Mouse (Mus musculus): Measurements from ENCODE around the gene Rnf38. TPM values are rescaled to one million over a fixed set of nuclear protein-coding genes. Genes with fewer than 3 reads are reported as not detected.

The Rnf38 gene
- polyA plus RNA-seq, 1 experiment from 2014 or later: 13.6 TPM

DNA sequence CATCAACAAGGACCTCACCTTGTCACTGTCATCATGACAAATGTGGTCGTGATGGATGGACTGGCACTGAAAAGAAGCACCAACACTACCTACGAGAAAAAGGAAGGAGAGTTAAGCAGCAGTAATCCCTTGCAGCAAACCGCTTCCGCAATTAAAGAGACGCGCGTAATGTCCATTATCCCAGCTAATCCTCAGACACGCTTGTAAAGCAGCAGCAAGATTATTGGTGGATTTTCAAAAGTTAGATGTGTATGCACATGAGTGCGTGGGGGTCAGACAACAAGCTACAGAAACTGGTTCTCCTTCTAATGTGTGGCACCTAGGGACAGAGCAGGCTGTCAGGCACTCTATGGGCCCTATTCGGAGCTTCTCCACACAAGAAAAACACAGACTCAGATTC is 46.2 kb downstream of the Rnf38 start:
- no peak overlapping the region for H3K4me2 ChIP-seq (ENCODE audit: low read length)
- no peak overlapping the region for H3K27ac ChIP-seq
- no peaks in the 10 kb centered on the region for H3K4me1 ChIP-seq (replicated peaks; ENCODE audit: insufficient read depth, low read length)
- WGBS: 84% methylated on average over 10 of the region's 10 CpGs
- no peak for DNase-seq (ENCODE audit: low spot score)
- no peak for TF ChIP-seq CTCF (IDR thresholded peaks at IDR 0.05; ENCODE audit: low read depth)
- H3K9me3 ChIP-seq (replicated peaks; ENCODE audit: low read length): no peaks in the 10 kb centered on the region
- no peak for ATAC-seq (replicated peaks; ENCODE audit: low FRiP score, low read depth)
- H3K4me3 ChIP-seq (replicated peaks; ENCODE audit: low read depth, low read length): no peak overlapping the region
- no peaks in the 10 kb centered on the region for H3K36me3 ChIP-seq (ENCODE audit: insufficient read depth, low read length)
- H3K27me3 ChIP-seq (ENCODE audit: insufficient read depth, low read length): no peaks in the 10 kb centered on the region
- no peak overlapping the region for H3K9ac ChIP-seq (ENCODE audit: low read depth, low read length)

DNA sequence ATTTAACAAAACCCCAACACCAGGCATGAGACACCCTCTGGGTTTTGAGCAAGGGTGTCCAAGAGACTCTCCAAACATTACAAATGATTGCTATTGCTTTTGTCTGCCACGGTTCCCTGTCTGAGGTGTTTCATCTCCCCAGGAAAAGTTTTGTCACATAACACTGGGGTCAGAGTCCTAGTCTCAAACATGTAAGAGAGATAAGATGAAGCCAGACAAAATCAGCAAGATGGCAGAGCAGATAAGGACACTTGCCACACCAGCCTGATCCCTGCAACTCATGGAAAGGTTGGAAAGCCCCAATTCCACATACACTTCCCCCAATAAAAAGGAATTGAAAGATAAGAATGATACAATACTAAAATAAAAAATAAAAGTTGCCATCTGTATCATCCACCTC is 49.7 kb downstream of the Rnf38 start:
- Histone ChIP-seq H3K4me3 (replicated peaks; ENCODE audit: low read depth, low read length) (no peak overlapping the region), H3K27ac (no peak overlapping the region), H3K4me2 (ENCODE audit: low read length) (no peak overlapping the region), H3K36me3 (ENCODE audit: insufficient read depth, low read length) (no peaks in the 10 kb centered on the region), H3K9ac (ENCODE audit: low read depth, low read length) (no peak overlapping the region), H3K27me3 (ENCODE audit: insufficient read depth, low read length) (no peaks in the 10 kb centered on the region), H3K9me3 (replicated peaks; ENCODE audit: low read length) (no peaks in the 10 kb centered on the region), H3K4me1 (replicated peaks; ENCODE audit: insufficient read depth, low read length) (no peaks in the 10 kb centered on the region)
- ATAC-seq (replicated peaks; ENCODE audit: low FRiP score, low read depth): no peak
- DNase-seq (ENCODE audit: low spot score): no peak
- no peak for TF ChIP-seq CTCF (IDR thresholded peaks at IDR 0.05; ENCODE audit: low read depth)
- 58% methylated on average over 1 of the region's 1 CpGs for WGBS

DNA sequence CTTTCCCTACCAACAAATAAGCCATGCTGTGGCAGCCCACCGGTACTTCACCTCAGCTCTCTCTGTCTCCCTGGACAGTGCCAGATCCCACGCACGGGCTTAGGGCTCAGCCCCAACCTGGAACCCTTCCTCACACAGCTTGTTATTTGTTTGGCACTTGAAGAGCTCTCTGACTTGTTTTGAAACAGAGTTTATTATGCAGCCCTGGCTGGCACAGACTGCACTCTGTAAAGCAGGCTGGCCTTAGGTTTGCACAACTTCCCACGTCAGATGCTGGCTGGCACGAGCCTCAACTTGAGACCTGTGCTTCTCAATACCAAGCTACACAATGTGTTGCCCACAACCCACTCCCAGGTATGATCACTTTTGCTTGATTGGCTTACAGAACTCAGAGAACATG is 53.8 kb downstream of the Rnf38 start:
- Histone ChIP-seq H3K27me3 (ENCODE audit: insufficient read depth, low read length) (no peaks in the 10 kb centered on the region), H3K27ac (no peak overlapping the region), H3K9ac (ENCODE audit: low read depth, low read length) (no peak overlapping the region), H3K4me2 (ENCODE audit: low read length) (no peak overlapping the region), H3K4me3 (replicated peaks; ENCODE audit: low read depth, low read length) (no peak overlapping the region), H3K9me3 (replicated peaks; ENCODE audit: low read length) (no peaks in the 10 kb centered on the region), H3K4me1 (replicated peaks; ENCODE audit: insufficient read depth, low read length) (no peaks in the 10 kb centered on the region), H3K36me3 (ENCODE audit: insufficient read depth, low read length) (no peaks in the 10 kb centered on the region)
- no peak for DNase-seq (ENCODE audit: low spot score)
- WGBS: 83% methylated on average over 5 of the region's 5 CpGs
- no peak for TF ChIP-seq CTCF (IDR thresholded peaks at IDR 0.05; ENCODE audit: low read depth)
- no peak for ATAC-seq (replicated peaks; ENCODE audit: low FRiP score, low read depth)

DNA sequence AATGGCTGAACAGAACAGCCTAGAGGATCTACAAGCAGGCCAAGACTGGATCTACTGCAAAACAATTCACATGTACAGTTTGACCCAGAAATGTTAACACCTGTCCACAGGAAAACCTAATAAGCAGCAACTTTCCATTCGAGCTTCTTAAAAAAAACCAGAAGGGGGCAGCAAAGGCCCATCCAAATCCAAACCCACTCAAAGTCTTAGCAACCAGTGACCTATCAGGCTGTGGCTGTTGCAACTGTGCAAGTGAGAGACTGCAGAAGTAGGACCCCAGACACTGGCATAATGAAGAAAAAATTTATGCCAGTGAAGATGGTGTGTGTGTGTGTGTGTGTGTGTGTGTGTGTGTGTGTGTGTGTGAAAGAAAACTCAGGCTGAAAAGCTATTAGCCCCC is 60.4 kb downstream of the Rnf38 start:
- H3K27ac ChIP-seq: no peak overlapping the region
- H3K9me3 ChIP-seq (replicated peaks; ENCODE audit: low read length): no peaks in the 10 kb centered on the region
- H3K4me3 ChIP-seq (replicated peaks; ENCODE audit: low read depth, low read length): no peak overlapping the region
- ATAC-seq (replicated peaks; ENCODE audit: low FRiP score, low read depth) (no peak), DNase-seq (ENCODE audit: low spot score) (peak; percentile 86)
- H3K36me3 ChIP-seq (ENCODE audit: insufficient read depth, low read length): no peaks in the 10 kb centered on the region
- H3K9ac ChIP-seq (ENCODE audit: low read depth, low read length): no peak overlapping the region
- H3K4me1 ChIP-seq (replicated peaks; ENCODE audit: insufficient read depth, low read length): no peaks in the 10 kb centered on the region
- 0% methylated on average over 1 of the region's 1 CpGs for WGBS
- H3K27me3 ChIP-seq (ENCODE audit: insufficient read depth, low read length): no peaks in the 10 kb centered on the region
- peak; percentile 80 for TF ChIP-seq CTCF (IDR thresholded peaks at IDR 0.05; ENCODE audit: low read depth)
- H3K4me2 ChIP-seq (ENCODE audit: low read length): no peak overlapping the region

DNA sequence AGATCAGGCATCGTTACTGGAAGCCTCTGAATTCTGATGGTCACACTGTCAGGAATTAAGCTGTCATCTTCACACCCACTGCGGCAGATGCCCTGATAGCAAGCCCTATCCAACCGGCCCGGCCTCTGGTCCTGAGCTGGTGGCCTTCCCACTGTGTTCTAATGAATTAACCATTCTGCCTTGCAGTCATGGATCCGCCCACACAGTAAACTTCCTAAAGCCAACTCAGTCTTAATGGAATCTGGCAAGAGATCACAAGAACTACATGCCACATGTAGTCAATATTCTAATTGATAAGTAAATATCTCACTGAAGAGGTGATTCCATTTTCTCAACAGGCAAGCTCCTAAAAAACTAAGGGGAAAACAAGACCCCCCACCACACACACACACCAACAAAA is 60.9 kb downstream of the Rnf38 start:
- DNase-seq (ENCODE audit: low spot score) (no peak), ATAC-seq (replicated peaks; ENCODE audit: low FRiP score, low read depth) (no peak)
- Histone ChIP-seq H3K9ac (ENCODE audit: low read depth, low read length) (no peak overlapping the region), H3K27ac (no peak overlapping the region), H3K27me3 (ENCODE audit: insufficient read depth, low read length) (no peaks in the 10 kb centered on the region), H3K9me3 (replicated peaks; ENCODE audit: low read length) (no peaks in the 10 kb centered on the region), H3K4me2 (ENCODE audit: low read length) (no peak overlapping the region), H3K36me3 (ENCODE audit: insufficient read depth, low read length) (no peaks in the 10 kb centered on the region), H3K4me3 (replicated peaks; ENCODE audit: low read depth, low read length) (no peak overlapping the region), H3K4me1 (replicated peaks; ENCODE audit: insufficient read depth, low read length) (no peaks in the 10 kb centered on the region)
- 43% methylated on average over 5 of the region's 5 CpGs for WGBS
- TF ChIP-seq CTCF (IDR thresholded peaks at IDR 0.05; ENCODE audit: low read depth): no peak

DNA sequence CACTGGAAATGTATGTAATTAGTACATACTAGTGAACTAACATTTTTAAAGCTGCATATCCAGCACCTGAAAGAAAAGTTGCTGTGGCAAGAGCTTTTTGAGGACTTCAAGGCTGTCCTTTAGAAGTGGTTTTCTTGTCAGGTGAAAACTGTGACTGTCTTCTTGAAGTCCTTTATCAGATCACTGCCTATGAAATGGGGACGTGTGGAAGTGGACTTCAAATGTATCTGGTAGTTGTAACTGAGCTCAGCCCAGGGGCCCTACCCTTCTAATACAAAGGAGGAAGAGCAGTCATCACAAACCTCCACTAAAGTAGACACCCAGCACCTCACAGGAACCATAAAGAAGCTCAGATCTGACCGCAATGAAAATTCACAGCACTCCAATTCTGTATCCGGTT is 63.7 kb downstream of the Rnf38 start:
- WGBS: 70% methylated on average over 3 of the region's 3 CpGs
- Histone ChIP-seq H3K36me3 (ENCODE audit: insufficient read depth, low read length) (no peaks in the 10 kb centered on the region), H3K27ac (no peak overlapping the region), H3K9me3 (replicated peaks; ENCODE audit: low read length) (no peaks in the 10 kb centered on the region), H3K4me1 (replicated peaks; ENCODE audit: insufficient read depth, low read length) (peaks cover 9% of the 10 kb centered on the region), H3K4me3 (replicated peaks; ENCODE audit: low read depth, low read length) (no peak overlapping the region), H3K4me2 (ENCODE audit: low read length) (no peak overlapping the region), H3K9ac (ENCODE audit: low read depth, low read length) (no peak overlapping the region), H3K27me3 (ENCODE audit: insufficient read depth, low read length) (no peaks in the 10 kb centered on the region)
- ATAC-seq (replicated peaks; ENCODE audit: low FRiP score, low read depth) (no peak), DNase-seq (ENCODE audit: low spot score) (no peak)
- no peak for TF ChIP-seq CTCF (IDR thresholded peaks at IDR 0.05; ENCODE audit: low read depth)

DNA sequence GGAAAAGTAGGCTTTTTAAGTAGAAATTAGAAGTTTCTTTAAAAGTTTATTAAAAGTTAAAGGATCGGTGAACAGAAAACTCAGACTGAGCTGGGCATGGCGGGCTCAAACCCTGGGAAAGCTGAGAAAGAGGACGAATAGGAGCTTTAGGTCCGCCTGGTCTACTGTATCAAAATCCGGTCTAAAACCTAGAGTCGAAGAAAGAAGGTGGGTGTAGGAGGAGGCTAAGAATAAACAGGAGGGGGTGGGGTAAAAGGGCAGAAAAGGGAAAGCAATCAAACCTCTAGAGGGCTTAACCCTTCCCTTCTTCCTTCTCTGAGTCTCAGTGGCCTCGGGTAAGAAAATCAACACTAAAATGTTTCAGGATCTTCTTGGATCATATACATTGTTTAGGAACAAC is 64.8 kb downstream of the Rnf38 start:
- DNase-seq (ENCODE audit: low spot score) (peak; percentile 37), ATAC-seq (replicated peaks; ENCODE audit: low FRiP score, low read depth) (no peak)
- H3K27me3 ChIP-seq (ENCODE audit: insufficient read depth, low read length): no peaks in the 10 kb centered on the region
- H3K4me3 ChIP-seq (replicated peaks; ENCODE audit: low read depth, low read length): peak overlapping the region; percentile 41
- 4% methylated on average over 7 of the region's 7 CpGs for WGBS
- TF ChIP-seq CTCF (IDR thresholded peaks at IDR 0.05; ENCODE audit: low read depth): peak; percentile 15; the same call in 1 of the 2 replicates
- H3K27ac ChIP-seq: peak overlapping the region; percentile 68; the same call in 1 of the 2 replicates
- H3K4me2 ChIP-seq (ENCODE audit: low read length): peak overlapping the region; percentile 70
- H3K9me3 ChIP-seq (replicated peaks; ENCODE audit: low read length): no peaks in the 10 kb centered on the region
- H3K4me1 ChIP-seq (replicated peaks; ENCODE audit: insufficient read depth, low read length): peaks cover 9% of the 10 kb centered on the region
- H3K9ac ChIP-seq (ENCODE audit: low read depth, low read length): no peak overlapping the region
- H3K36me3 ChIP-seq (ENCODE audit: insufficient read depth, low read length): no peaks in the 10 kb centered on the region

All from kidney, postnatal 0 days (tissue).